Mouse (Mus musculus) urinary bladder, adult 2 months (tissue): ENCODE measurements at regions not wholly inside any gene's neighbourhood (a gene's known extent, or its start where the extent isn't known, plus 50 kb on each side); places are given as distances from the start of the nearest gene placed in this dataset.
"Not testable (repeated sequence)": the region's sequence is repeated elsewhere in the genome, so short reads cannot be mapped to it uniquely, and the experiment has no call there.

ENCODE experiments used
- DNase-seq: peaks from one replicate; pipeline ENCODE4 v3.0.0; 2022; ENCODE audit warnings: low spot score

GRCm38 (mm10) chr12:22745556-22745955 is 1034.5 kb downstream of the Gm10330 start:
- DNase-seq, result not testable (repeated sequence)

GRCm38 (mm10) chr12:22745067-22745466 is 1035.0 kb downstream of the Gm10330 start:
- DNase-seq, result peak; percentile 26
